Mouse (Mus musculus): ENCODE data around the gene Papln.

GRCm38 (mm10) chr12:83785305-83785704 lies 21.9 kb downstream of the Papln start:
- TF ChIP-seq CTCF (IDR thresholded peaks at IDR 0.05; ENCODE audit: insufficient read depth, low read length) (no peak), POLR2A (IDR thresholded peaks at IDR 0.05; ENCODE audit: borderline replicate concordance, extremely low read depth, low read depth, low read length) (no peak)
